Mouse (Mus musculus): Measurements from ENCODE around the gene Map2k6. TPM values are rescaled to one million over a fixed set of nuclear protein-coding genes. Genes with fewer than 3 reads are reported as not detected.

Gene Map2k6
- polyA plus RNA-seq, 1 experiment from 2014 or later: 18.9 TPM

- no peak for ATAC-seq
- 64% methylated on average over 9 of the region's 9 CpGs for WGBS
Observed at GRCm38 (mm10) chr11:110409776-110410175, 10.9 kb downstream of the Map2k6 start.

GRCm38 (mm10) chr11:110411596-110411995, 12.7 kb downstream of the Map2k6 start:
- no peak overlapping the region for H3K4me2 ChIP-seq (replicated peaks)
- 92% methylated on average over 13 of the region's 13 CpGs for WGBS
- ATAC-seq: no peak

More at GRCm38 (mm10) chr11:110409776-110410175, 10.9 kb downstream of the Map2k6 start:
- H3K4me1 ChIP-seq (replicated peaks): peaks cover 10% of the 10 kb centered on the region; the same call in 1 of the 2 replicates
- H3K9me3 ChIP-seq: no peaks in the 10 kb centered on the region
- no peak overlapping the region for H3K4me3 ChIP-seq (replicated peaks)
- H3K27me3 ChIP-seq (replicated peaks): no peaks in the 10 kb centered on the region
- H3K4me2 ChIP-seq (replicated peaks): no peak overlapping the region
- no peak overlapping the region for H3K27ac ChIP-seq
- no peaks in the 10 kb centered on the region for H3K36me3 ChIP-seq
- H3K9ac ChIP-seq: no peak overlapping the region

GRCm38 (mm10) chr11:110414263-110414662, 15.3 kb downstream of the Map2k6 start:
- Histone ChIP-seq H3K27me3 (replicated peaks) (no peaks in the 10 kb centered on the region), H3K4me3 (replicated peaks) (no peak overlapping the region), H3K36me3 (no peaks in the 10 kb centered on the region), H3K27ac (no peak overlapping the region), H3K9me3 (no peaks in the 10 kb centered on the region), H3K9ac (no peak overlapping the region), H3K4me1 (replicated peaks) (no peaks in the 10 kb centered on the region), H3K4me2 (replicated peaks) (no peak overlapping the region)
- WGBS: 75% methylated on average over 7 of the region's 7 CpGs
- ATAC-seq: no peak

More at GRCm38 (mm10) chr11:110411596-110411995, 12.7 kb downstream of the Map2k6 start:
- Histone ChIP-seq H3K9me3 (no peaks in the 10 kb centered on the region), H3K9ac (no peak overlapping the region), H3K4me1 (replicated peaks) (0 out of 2 replicates have a peak, but pooled peaks cover 2% of the 10 kb centered on the region), H3K27me3 (replicated peaks) (no peaks in the 10 kb centered on the region), H3K27ac (no peak overlapping the region), H3K36me3 (no peaks in the 10 kb centered on the region), H3K4me3 (replicated peaks) (no peak overlapping the region)

- Histone ChIP-seq H3K36me3 (no peaks in the 10 kb centered on the region), H3K9ac (no peak overlapping the region), H3K27ac (no peak overlapping the region), H3K27me3 (replicated peaks) (no peaks in the 10 kb centered on the region), H3K4me3 (replicated peaks) (no peak overlapping the region), H3K4me1 (replicated peaks) (no peaks in the 10 kb centered on the region), H3K4me2 (replicated peaks) (no peak overlapping the region), H3K9me3 (no peaks in the 10 kb centered on the region)
- 90% methylated on average over 6 of the region's 6 CpGs for WGBS
- ATAC-seq: no peak
Observed at GRCm38 (mm10) chr11:110416691-110417090, 17.8 kb downstream of the Map2k6 start.

GRCm38 (mm10) chr11:110420463-110420862, 21.5 kb downstream of the Map2k6 start:
- Histone ChIP-seq H3K9me3 (no peaks in the 10 kb centered on the region), H3K4me2 (replicated peaks) (no peak overlapping the region), H3K27me3 (replicated peaks) (no peaks in the 10 kb centered on the region), H3K27ac (no peak overlapping the region), H3K4me1 (replicated peaks) (no peaks in the 10 kb centered on the region), H3K9ac (no peak overlapping the region), H3K36me3 (no peaks in the 10 kb centered on the region), H3K4me3 (replicated peaks) (no peak overlapping the region)
- WGBS: 95% methylated on average over 7 of the region's 7 CpGs
- no peak for ATAC-seq

GRCm38 (mm10) chr11:110426572-110427145, 27.7 kb downstream of the Map2k6 start:
- Histone ChIP-seq H3K27ac (peak overlapping the region; percentile 66), H3K4me1 (replicated peaks) (peaks cover 10% of the 10 kb centered on the region), H3K4me3 (replicated peaks) (no peak overlapping the region), H3K9me3 (no peaks in the 10 kb centered on the region), H3K9ac (no peak overlapping the region), H3K27me3 (replicated peaks) (no peaks in the 10 kb centered on the region), H3K36me3 (no peaks in the 10 kb centered on the region), H3K4me2 (replicated peaks) (peak overlapping the region; percentile 22)
- peak; percentile 81 for ATAC-seq
- WGBS: 54% methylated on average over 6 of the region's 6 CpGs

- Histone ChIP-seq H3K4me3 (replicated peaks) (no peak overlapping the region), H3K27me3 (replicated peaks) (no peaks in the 10 kb centered on the region), H3K9me3 (no peaks in the 10 kb centered on the region), H3K4me2 (replicated peaks) (0 out of 2 replicates have a peak overlapping the region, but pooled peaks have one; percentile 22), H3K4me1 (replicated peaks) (peaks cover 10% of the 10 kb centered on the region), H3K27ac (peak overlapping the region; percentile 66), H3K9ac (no peak overlapping the region), H3K36me3 (no peaks in the 10 kb centered on the region)
- 39% methylated on average over 11 of the region's 11 CpGs for WGBS
- peak; percentile 79 for ATAC-seq
Observed at GRCm38 (mm10) chr11:110427159-110427561, 28.2 kb downstream of the Map2k6 start.

GRCm38 (mm10) chr11:110428999-110429398, 30.1 kb downstream of the Map2k6 start:
- Histone ChIP-seq H3K9ac (no peak overlapping the region), H3K36me3 (no peaks in the 10 kb centered on the region), H3K4me1 (replicated peaks) (peaks cover 10% of the 10 kb centered on the region), H3K4me2 (replicated peaks) (no peak overlapping the region), H3K27me3 (replicated peaks) (no peaks in the 10 kb centered on the region), H3K27ac (no peak overlapping the region), H3K9me3 (no peaks in the 10 kb centered on the region), H3K4me3 (replicated peaks) (no peak overlapping the region)
- WGBS: 85% methylated on average over 6 of the region's 6 CpGs
- ATAC-seq: no peak

GRCm38 (mm10) chr11:110429837-110430418, 31.0 kb downstream of the Map2k6 start:
- no peak for ATAC-seq
- no peak overlapping the region for H3K27ac ChIP-seq
- peaks cover 10% of the 10 kb centered on the region for H3K4me1 ChIP-seq (replicated peaks)
- WGBS: 73% methylated on average over 3 of the region's 3 CpGs
- H3K27me3 ChIP-seq (replicated peaks): no peaks in the 10 kb centered on the region
- H3K4me2 ChIP-seq (replicated peaks): no peak overlapping the region
- H3K9ac ChIP-seq: no peak overlapping the region
- H3K9me3 ChIP-seq: no peaks in the 10 kb centered on the region
- H3K4me3 ChIP-seq (replicated peaks): no peak overlapping the region
- no peaks in the 10 kb centered on the region for H3K36me3 ChIP-seq

GRCm38 (mm10) chr11:110435839-110436556, 37.1 kb downstream of the Map2k6 start:
- Histone ChIP-seq H3K27me3 (replicated peaks) (no peaks in the 10 kb centered on the region), H3K4me3 (replicated peaks) (no peak overlapping the region), H3K36me3 (no peaks in the 10 kb centered on the region), H3K27ac (no peak overlapping the region), H3K9ac (no peak overlapping the region), H3K9me3 (no peaks in the 10 kb centered on the region), H3K4me1 (replicated peaks) (no peaks in the 10 kb centered on the region), H3K4me2 (replicated peaks) (no peak overlapping the region)
- WGBS: 82% methylated on average over 8 of the region's 8 CpGs
- ATAC-seq: no peak

GRCm38 (mm10) chr11:110436998-110437397, 38.1 kb downstream of the Map2k6 start:
- Histone ChIP-seq H3K4me2 (replicated peaks) (no peak overlapping the region), H3K9me3 (no peaks in the 10 kb centered on the region), H3K27ac (no peak overlapping the region), H3K9ac (no peak overlapping the region), H3K4me1 (replicated peaks) (no peaks in the 10 kb centered on the region), H3K36me3 (no peaks in the 10 kb centered on the region), H3K27me3 (replicated peaks) (no peaks in the 10 kb centered on the region), H3K4me3 (replicated peaks) (no peak overlapping the region)
- 84% methylated on average over 12 of the region's 12 CpGs for WGBS
- no peak for ATAC-seq

- Histone ChIP-seq H3K4me3 (replicated peaks) (no peak overlapping the region), H3K36me3 (no peaks in the 10 kb centered on the region), H3K9me3 (no peaks in the 10 kb centered on the region), H3K27ac (no peak overlapping the region), H3K4me2 (replicated peaks) (no peak overlapping the region), H3K27me3 (replicated peaks) (no peaks in the 10 kb centered on the region), H3K4me1 (replicated peaks) (no peaks in the 10 kb centered on the region), H3K9ac (no peak overlapping the region)
- 96% methylated on average over 3 of the region's 3 CpGs for WGBS
- ATAC-seq: no peak
Observed at GRCm38 (mm10) chr11:110438135-110438534, 39.2 kb downstream of the Map2k6 start.

All from intestine, embryonic 15.5 days (tissue).